Mouse (Mus musculus) intestine, embryonic 16.5 days (tissue): ENCODE results near the gene Klkb1. TPM values are rescaled to one million over a fixed set of nuclear protein-coding genes. Genes with fewer than 3 reads are reported as not detected.

ENCODE experiments used
- ATAC-seq: fragments of 200-750 bp; cut with Nextera tagmentation; 2 replicates; pipeline ENCODE4 v1.8.0; 2017; ENCODE audit warnings: moderate TSS enrichment, moderate library complexity
- H3K27ac ChIP-seq: fragments of 300-500 bp; sonication (generic); 2 replicates; pipeline ENCODE4 v1.5.1; 2014; ENCODE audit warnings: mild to moderate bottlenecking, low read length
- H3K27me3 ChIP-seq: fragments of 300-500 bp; sonication (generic); replicated peaks from 2 replicates; pipeline ENCODE4 v1.6.1; 2014; ENCODE audit warnings: low read length, control low read depth, mixed read lengths; ENCODE audit not compliant: control insufficient read depth, insufficient read depth
- H3K36me3 ChIP-seq: fragments of 300-500 bp; sonication (generic); 2 replicates; pipeline ENCODE4 v1.6.1; 2014; ENCODE audit warnings: low read length, control low read depth; ENCODE audit not compliant: control insufficient read depth, insufficient read depth
- H3K4me1 ChIP-seq: fragments of 300-500 bp; sonication (generic); 2 replicates; pipeline ENCODE4 v1.6.1; 2014; ENCODE audit warnings: low read length, control low read depth, mixed read lengths; ENCODE audit not compliant: control insufficient read depth, insufficient read depth
- H3K4me2 ChIP-seq: fragments of 300-500 bp; sonication (generic); 2 replicates; pipeline ENCODE4 v1.6.1; 2014; ENCODE audit warnings: low read depth, low read length, control low read depth
- H3K4me3 ChIP-seq: fragments of 300-500 bp; sonication (generic); 2 replicates; pipeline ENCODE4 v1.5.1; 2014; ENCODE audit warnings: mild to moderate bottlenecking, low read length
- H3K9ac ChIP-seq: fragments of 300-500 bp; sonication (generic); 2 replicates; pipeline ENCODE4 v1.6.1; 2014; ENCODE audit warnings: low read depth, low read length
- H3K9me3 ChIP-seq: fragments of 300-500 bp; sonication (generic); 2 replicates; pipeline ENCODE4 v1.6.1; 2016; ENCODE audit warnings: low read length, control low read depth; ENCODE audit not compliant: control insufficient read depth
- WGBS: fragments of 180-500 bp; shearing (Covaris S2); extraction: QIAGEN DNeasy Blood & Tissue Kit; methylation state at CpG from one replicate; pipeline ENCODE4 v1.1.7; 2014; 5-methylcytosine and 5-hydroxymethylcytosine counted together
- polyA plus RNA-seq: library from polyadenylated mRNA; unstranded; fragments of >200 nt; fragmentation: Nextera tagmentation; extraction: Ambion mirVana; gene quantifications from 2 replicates; pipeline ENCODE4 v1.2.1, GENCODE M21; 2015

The Klkb1 gene
- polyA plus RNA-seq, 1 experiment from 2014 or later, result 0.09 TPM

- Histone ChIP-seq H3K27ac (no peak overlapping the region), H3K4me3 (no peak overlapping the region), H3K4me2 (no peak overlapping the region), H3K36me3 (no peaks in the 10 kb centered on the region), H3K9ac (no peak overlapping the region), H3K27me3 (no peaks in the 10 kb centered on the region), H3K4me1 (no peaks in the 10 kb centered on the region), H3K9me3 (no peaks in the 10 kb centered on the region)
- no peak for ATAC-seq
- WGBS, result 86% methylated on average over 6 of the region's 6 CpGs
These were observed 59.4 kb downstream of the Klkb1 start for GRCm38 (mm10) chr8:45235228-45235627.

GRCm38 (mm10) chr8:45233256-45233655 is 61.4 kb downstream of the Klkb1 start:
- Histone ChIP-seq H3K9ac (no peak overlapping the region), H3K4me1 (no peaks in the 10 kb centered on the region), H3K36me3 (no peaks in the 10 kb centered on the region), H3K4me2 (no peak overlapping the region), H3K27ac (no peak overlapping the region), H3K9me3 (no peaks in the 10 kb centered on the region), H3K27me3 (no peaks in the 10 kb centered on the region), H3K4me3 (no peak overlapping the region)
- 58% methylated on average over 3 of the region's 3 CpGs for WGBS
- no peak for ATAC-seq

Other genes with a start within 250 kb of the Klkb1 start
- gene Mtnr1a, start 225.7 kb downstream of the Klkb1 start, polyA plus RNA-seq, result 0.49 and 0.50 TPM in 2 replicates
- 0.40 and 0.72 TPM in 2 replicates for gene F11, start 32.8 kb downstream of the Klkb1 start, polyA plus RNA-seq
- 0.13 and 0.54 TPM in 2 replicates for gene Gm45753, start 13.6 kb upstream of the Klkb1 start, polyA plus RNA-seq
- gene Cyp4v3, start 38.4 kb upstream of the Klkb1 start, polyA plus RNA-seq, result 1.3 and 1.7 TPM in 2 replicates
- gene Fam149a, start 87.4 kb upstream of the Klkb1 start, polyA plus RNA-seq, result 5.3 and 6.4 TPM in 2 replicates
- 1.0 and 1.4 TPM in 2 replicates for gene Tlr3, start 116.2 kb upstream of the Klkb1 start, polyA plus RNA-seq
- 19.1 and 19.4 TPM in 2 replicates for gene Sorbs2, start 212.9 kb upstream of the Klkb1 start, polyA plus RNA-seq